Mouse (Mus musculus) left cerebral cortex, postnatal 10 days (tissue): ENCODE data around the gene Lrrc39. TPM values are rescaled to one million over a fixed set of nuclear protein-coding genes. Genes with fewer than 3 reads are reported as not detected.

ENCODE experiments used
- DNase-seq, 2 experiments: peaks; one replicate each; pipeline ENCODE4 v3.0.0; 2021 to 2022; ENCODE audit warnings: low spot score in 2 of 2, mixed read lengths in 1 of 2; ENCODE audit errors: extremely low spot score in 1 of 2
- intact Hi-C: fragments of 180-260 bp; cut with DNase I; formaldehyde crosslinking; loops from one replicate; pipeline ENCODE4 v1.15.1; 2025
- total RNA-seq, 2 experiments: library from RNA; stranded (reverse); gene quantifications; 2 replicates each; pipeline ENCODE4 v1.2.3; 2021

The Lrrc39 gene
- total RNA-seq, 2 experiments from 2014 or later, result 0.14 to 0.17 TPM

DNA sequence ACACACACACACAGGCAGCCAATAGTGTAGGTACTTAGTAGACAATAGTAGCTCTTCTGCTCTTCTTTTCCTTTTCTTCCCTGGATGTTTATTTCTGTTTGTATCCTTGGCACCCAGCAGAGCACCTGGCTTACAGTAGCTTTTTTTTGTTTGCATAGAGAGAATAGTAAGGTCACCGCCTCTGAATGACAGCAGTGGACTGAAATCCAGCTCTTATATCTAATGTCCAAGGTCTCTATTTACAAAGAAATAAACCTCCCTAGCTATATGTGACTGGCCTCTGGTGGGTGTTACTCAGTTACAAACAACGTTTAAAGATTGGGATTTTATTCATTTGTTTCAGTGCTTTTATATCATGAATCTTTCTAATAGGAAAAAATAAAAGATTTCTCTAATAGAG is 36.9 kb downstream of the Lrrc39 start:
- DNase-seq, result no peak
- intact Hi-C loops, result loop anchor here (10.0 kb wide), 1 partner anchor 235 kb away; no protein-coding TSS in a partner anchor

GRCm38 (mm10) chr3:116601005-116601404 is 38.2 kb downstream of the Lrrc39 start:
- intact Hi-C loops, result no loop called here

DNA sequence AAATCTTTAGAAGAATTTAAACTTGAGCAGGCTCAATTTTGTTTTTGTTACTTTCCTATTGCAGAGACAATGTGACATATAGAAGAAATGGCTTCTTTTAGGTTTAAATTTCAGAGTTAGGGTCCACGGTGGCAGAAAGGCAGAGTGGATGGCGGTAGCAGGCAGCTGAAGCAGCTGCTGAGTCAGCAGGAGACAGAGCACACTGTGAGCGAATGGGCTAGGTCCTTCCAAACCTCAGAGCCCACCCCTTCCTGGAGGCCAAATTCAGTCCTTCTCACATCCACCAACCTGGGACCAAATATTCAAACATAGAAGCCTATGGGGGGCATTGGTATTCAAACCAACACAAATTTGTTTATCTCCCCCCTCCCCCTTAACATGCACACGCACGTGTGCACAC is 39.0 kb downstream of the Lrrc39 start:
- intact Hi-C loops, result no loop called here
- DNase-seq, result no peak

More at GRCm38 (mm10) chr3:116601005-116601404, 38.2 kb downstream of the Lrrc39 start:
- DNase-seq, result no peak

GRCm38 (mm10) chr3:116604570-116604969 is 41.8 kb downstream of the Lrrc39 start:
- DNase-seq, result no peak
- intact Hi-C loops, result no loop called here

DNA sequence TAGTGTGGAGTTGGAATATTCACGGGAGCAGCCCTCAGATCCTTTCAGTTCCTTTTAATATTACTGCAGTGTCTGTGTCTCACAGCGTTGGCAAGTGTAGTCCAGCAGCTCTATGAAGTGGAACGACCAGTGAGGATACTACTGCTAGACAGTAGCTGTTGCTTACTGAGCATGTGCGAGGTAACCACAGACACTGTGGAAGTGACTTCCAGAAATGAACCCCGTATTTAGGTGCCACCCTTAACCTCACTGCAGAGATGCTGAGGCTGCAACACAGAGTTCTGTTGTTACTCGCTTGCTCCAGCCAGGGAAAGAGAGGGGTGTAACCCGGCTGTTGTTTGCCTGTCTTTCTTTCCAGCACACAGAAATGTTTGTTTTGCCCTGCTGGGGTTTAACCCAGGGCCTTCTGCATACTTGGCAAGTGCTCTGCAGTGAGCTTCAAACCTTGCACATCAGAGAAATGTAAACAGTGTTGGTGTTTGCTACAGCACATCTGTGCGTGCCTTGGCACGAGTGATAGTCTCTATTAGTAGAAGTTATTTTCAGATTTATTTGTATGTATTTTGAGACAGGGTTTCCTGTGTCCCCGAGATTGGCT is 51.6 kb downstream of the Lrrc39 start, which contains the start of gene Trmt13:
Gene Trmt13, minus strand, starts transcription at position 293 of the 598 bp plus-strand sequence.
- intact Hi-C loops, result no loop called here
- peak in 1 of 2 experiments; percentile 63 for DNase-seq

DNA sequence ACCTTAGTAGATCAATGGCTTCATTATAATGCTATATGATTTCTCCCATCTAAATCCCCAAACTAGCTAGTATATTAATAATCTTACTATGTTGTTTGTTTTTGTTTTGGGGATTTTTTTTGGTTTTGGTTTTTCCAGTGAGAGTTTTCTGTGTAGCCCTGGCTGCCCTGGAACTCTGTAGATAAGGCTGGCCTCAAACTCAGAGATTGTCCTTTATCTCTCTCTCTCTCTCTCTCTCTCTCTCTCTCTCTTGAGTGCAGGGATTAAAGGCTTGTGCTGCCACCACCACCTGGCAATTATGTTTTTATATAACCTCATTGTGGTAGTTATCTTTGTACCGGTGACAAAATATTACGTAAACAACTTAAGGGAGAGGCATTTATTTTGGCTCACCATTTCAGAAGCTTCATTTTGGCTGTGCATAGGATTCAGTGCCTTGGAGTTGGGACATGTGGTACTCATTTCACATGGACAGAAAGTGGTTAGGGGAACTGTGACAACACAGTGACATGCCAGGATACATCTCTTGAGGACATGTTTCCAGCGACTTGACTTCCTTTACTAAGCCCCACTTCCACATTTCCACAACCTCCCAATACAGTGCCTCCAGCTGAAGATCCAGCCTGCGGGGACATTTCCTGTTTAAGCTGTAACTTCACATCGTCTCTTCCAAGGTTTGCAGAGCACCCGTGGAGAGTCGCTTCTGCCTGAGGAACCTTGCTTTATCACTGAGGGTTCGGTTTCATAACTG is 52.7 kb downstream of the Lrrc39 start:
- DNase-seq, result no peak
- intact Hi-C loops, result no loop called here

DNA sequence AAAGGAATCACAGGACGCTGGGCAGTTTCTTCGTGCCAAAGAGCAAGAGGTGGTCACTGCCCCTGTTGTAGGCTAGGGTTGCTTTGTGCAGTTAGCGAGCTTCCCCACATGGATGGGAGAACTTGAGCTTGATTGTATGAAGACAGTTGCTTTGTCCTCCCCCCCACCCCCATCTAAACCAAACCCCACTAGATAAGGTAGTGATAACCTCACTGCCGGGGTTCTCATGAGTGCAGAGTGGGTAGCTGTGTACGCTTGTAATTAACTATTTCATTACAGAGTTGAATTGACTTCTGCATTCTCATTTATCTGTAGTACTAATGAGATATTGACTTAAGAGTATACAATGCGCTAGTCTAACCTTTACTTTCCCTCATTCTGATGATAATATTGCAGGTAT is 56.1 kb downstream of the Lrrc39 start:
- intact Hi-C loops, result no loop called here
- DNase-seq, result no peak

- DNase-seq, result no peak
- intact Hi-C loops, result no loop called here
Measured at GRCm38 (mm10) chr3:116620636-116621370, 58.0 kb downstream of the Lrrc39 start.

DNA sequence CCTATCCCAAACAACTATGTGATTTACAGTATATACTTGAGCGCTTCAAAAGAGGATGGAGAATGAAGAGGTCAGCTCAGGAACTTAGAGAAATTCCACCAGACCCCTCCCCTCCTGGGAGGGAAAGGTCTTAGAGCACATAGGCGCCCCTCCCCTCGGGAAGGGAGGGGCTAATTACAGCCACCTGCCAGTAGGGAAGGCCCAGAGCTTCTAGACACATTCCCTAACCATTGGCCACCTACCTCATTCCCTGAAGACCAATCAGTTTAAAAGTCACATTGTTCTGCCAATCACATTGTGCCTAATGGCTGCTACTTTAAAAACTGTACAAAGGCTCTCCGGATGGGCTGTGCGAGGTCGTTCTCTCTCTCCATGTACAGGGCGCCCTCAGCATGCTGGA is 59.9 kb downstream of the Lrrc39 start:
- no peak for DNase-seq
- intact Hi-C loops, result no loop called here

DNA sequence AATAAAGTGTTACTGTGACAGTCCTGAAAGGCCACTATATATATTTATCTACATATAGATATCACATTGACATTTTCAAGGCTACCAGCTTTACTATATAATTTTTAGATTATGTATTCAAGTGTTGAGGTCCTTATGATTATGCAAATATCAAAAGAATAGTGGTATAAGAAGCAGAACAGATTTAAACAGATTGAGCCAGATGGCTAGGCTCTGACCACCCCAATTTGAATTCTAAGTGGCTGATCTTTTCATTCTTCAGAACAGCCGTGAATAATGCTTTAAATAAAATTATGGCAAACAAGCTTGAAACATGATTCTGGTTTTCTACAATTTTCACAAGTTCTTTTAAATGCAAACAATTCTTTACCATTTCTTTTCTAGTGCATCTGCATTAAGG is 68.7 kb downstream of the Lrrc39 start:
- DNase-seq, result no peak
- intact Hi-C loops, result no loop called here

Other genes with a start within 250 kb of the Lrrc39 start
- 1 to 10 TPM; 2.2 to 3.2 TPM for gene Cdc14a, start 138.9 kb upstream of the Lrrc39 start, total RNA-seq
- 10 to 100 TPM; 69.4 to 73.0 TPM for gene Rtca, start 54.8 kb upstream of the Lrrc39 start, total RNA-seq
- 10 to 100 TPM; 16.3 to 18.1 TPM for gene Dbt, start 49.9 kb upstream of the Lrrc39 start, total RNA-seq
- gene Sass6, start 32.0 kb downstream of the Lrrc39 start, total RNA-seq, result 1 to 10 TPM; 8.9 to 9.9 TPM
- gene Trmt13, start 51.6 kb downstream of the Lrrc39 start, total RNA-seq, result 10 to 100 TPM; 14.6 to 14.9 TPM
- 10 to 100 TPM; 55.8 to 56.3 TPM for gene Mfsd14a, start 99.7 kb downstream of the Lrrc39 start, total RNA-seq
- 1 to 10 TPM; 1.2 to 2.4 TPM for gene Gm43191, start 118.3 kb downstream of the Lrrc39 start, total RNA-seq
- gene Slc35a3, start 149.9 kb downstream of the Lrrc39 start, total RNA-seq, result 10 to 100 TPM; 13.3 to 13.6 TPM
- 10 to 100 TPM; 25.5 to 26.1 TPM for gene Agl, start 245.2 kb downstream of the Lrrc39 start, total RNA-seq